Mouse (Mus musculus) heart, postnatal 0 days (tissue): Measurements from ENCODE around the gene Oip5.
"Not testable (repeated sequence)": the region's sequence is repeated elsewhere in the genome, so short reads cannot be mapped to it uniquely, and the experiment has no call there.

ENCODE experiments used
- CTCF ChIP-seq: IDR thresholded peaks from 2 replicates; pipeline ENCODE4 v1.5.1; 2016; ENCODE audit warnings: antibody characterized with exemption, control low read depth, low read depth
- EP300 ChIP-seq: IDR thresholded peaks from 2 replicates; pipeline ENCODE4 v1.6.1; 2016; ENCODE audit warnings: antibody characterized with exemption, low read depth

GRCm38 (mm10) chr2:119665744-119666143 is 47.5 kb upstream of the Oip5 start:
- not testable (repeated sequence) for TF ChIP-seq CTCF, EP300
